Mouse (Mus musculus) heart, postnatal 0 days (tissue): ENCODE data around the gene Apobec2. TPM values are rescaled to one million over a fixed set of nuclear protein-coding genes. Genes with fewer than 3 reads are reported as not detected.
A peak's percentile ranks its signal among the peaks of the same experiment; 100 is the strongest.

Source experiments
- ATAC-seq: fragments of 200-750 bp; cut with Nextera tagmentation; 2 replicates; pipeline ENCODE4 v1.8.0; 2017; ENCODE audit warnings: low read depth, moderate number of reproducible peaks, moderate library complexity; ENCODE audit not compliant: insufficient read depth
- DNase-seq: peaks from one replicate; pipeline ENCODE4 v3.0.0-alpha.2; 2016; ENCODE audit warnings: low spot score
- H3K27ac ChIP-seq: fragments of 300-500 bp; sonication (generic); 2 replicates; pipeline ENCODE4 v1.5.1; 2014; ENCODE audit warnings: low read depth, mild to moderate bottlenecking
- H3K27me3 ChIP-seq: fragments of 300-500 bp; sonication (generic); 2 replicates; pipeline ENCODE4 v1.6.1; 2014; ENCODE audit warnings: low read length, mixed read lengths; ENCODE audit not compliant: control insufficient read depth, insufficient read depth
- H3K36me3 ChIP-seq: fragments of 300-500 bp; sonication (generic); replicated peaks from 2 replicates; pipeline ENCODE4 v1.6.1; 2014; ENCODE audit warnings: low read length, mixed read lengths; ENCODE audit not compliant: control insufficient read depth, insufficient read depth
- H3K4me1 ChIP-seq: fragments of 300-500 bp; sonication (generic); 2 replicates; pipeline ENCODE4 v1.6.1; 2014; ENCODE audit warnings: antibody characterized with exemption; ENCODE audit not compliant: control insufficient read depth, insufficient read depth
- H3K4me2 ChIP-seq: fragments of 300-500 bp; sonication (generic); 2 replicates; pipeline ENCODE4 v1.6.1; 2014; ENCODE audit warnings: low read depth, mild to moderate bottlenecking, low read length, moderate library complexity
- H3K4me3 ChIP-seq: fragments of 300-500 bp; sonication (generic); 2 replicates; pipeline ENCODE4 v1.5.1; 2014; ENCODE audit warnings: low read depth, low read length
- H3K9ac ChIP-seq: fragments of 300-500 bp; sonication (generic); replicated peaks from 2 replicates; pipeline ENCODE4 v1.6.1; 2014; ENCODE audit warnings: low read depth, low read length, mixed read lengths
- H3K9me3 ChIP-seq: fragments of 300-500 bp; sonication (generic); replicated peaks from 2 replicates; pipeline ENCODE4 v1.6.1; 2016; ENCODE audit warnings: low read length; ENCODE audit not compliant: control insufficient read depth
- CTCF ChIP-seq: IDR thresholded peaks from 2 replicates; pipeline ENCODE4 v1.5.1; 2016; ENCODE audit warnings: antibody characterized with exemption, control low read depth, low read depth
- EP300 ChIP-seq: IDR thresholded peaks from 2 replicates; pipeline ENCODE4 v1.6.1; 2016; ENCODE audit warnings: antibody characterized with exemption, low read depth
- WGBS: fragments of 180-500 bp; shearing (Covaris S2); extraction: QIAGEN DNeasy Blood & Tissue Kit; methylation state at CpG from one replicate; pipeline ENCODE4 v1.1.7; 2014; 5-methylcytosine and 5-hydroxymethylcytosine counted together
- polyA plus RNA-seq: library from polyadenylated mRNA; unstranded; fragments of >200 nt; fragmentation: Nextera tagmentation; extraction: Ambion mirVana; gene quantifications from 2 replicates; pipeline ENCODE4 v1.2.1, GENCODE M21; 2015
- total RNA-seq: library from RNA; depleted of rRNA; stranded (reverse); fragments of >200 nt; gene quantifications from 2 replicates; pipeline ENCODE4 v1.2.3, GENCODE M21; 2014; ENCODE audit warnings: low replicate concordance

Apobec2 gene
- total and polyA plus RNA-seq, 2 experiments from 2014 or later: 265 to 325 TPM

DNA sequence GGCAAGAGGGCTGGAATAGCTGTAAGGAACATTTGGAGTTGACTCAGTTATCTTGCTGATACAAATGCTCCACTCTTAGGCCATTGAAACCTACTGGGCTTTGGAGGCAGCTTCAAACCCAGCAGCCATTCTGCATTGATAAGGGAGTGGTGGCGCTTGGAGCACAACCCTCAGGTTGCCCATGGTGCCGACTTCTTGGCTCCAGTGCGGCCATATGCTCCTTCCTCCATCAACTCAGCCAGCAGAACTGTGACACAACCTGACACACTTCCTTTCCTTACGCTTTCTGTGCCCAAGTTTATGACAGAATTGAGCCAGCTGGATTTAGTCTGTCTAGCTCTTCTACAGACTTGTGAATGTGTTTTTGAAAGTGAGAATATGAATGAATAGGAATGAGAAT, 25.6 kb downstream of the Apobec2 start:
- WGBS: 61% methylated on average over 4 of the region's 4 CpGs
- peaks cover 31% of the 10 kb centered on the region for H3K4me1 ChIP-seq
- H3K27me3 ChIP-seq: no peaks in the 10 kb centered on the region
- no peaks in the 10 kb centered on the region for H3K9me3 ChIP-seq
- H3K4me2 ChIP-seq: 0 out of 2 replicates have a peak overlapping the region, but pooled peaks have one; percentile 78
- TF ChIP-seq EP300 (no peak), CTCF (no peak)
- no peak overlapping the region for H3K4me3 ChIP-seq
- H3K36me3 ChIP-seq: no peaks in the 10 kb centered on the region
- H3K27ac ChIP-seq: 0 out of 2 replicates have a peak overlapping the region, but pooled peaks have one; percentile 39
- DNase-seq (no peak), ATAC-seq (no peak)
- H3K9ac ChIP-seq: no peak overlapping the region

DNA sequence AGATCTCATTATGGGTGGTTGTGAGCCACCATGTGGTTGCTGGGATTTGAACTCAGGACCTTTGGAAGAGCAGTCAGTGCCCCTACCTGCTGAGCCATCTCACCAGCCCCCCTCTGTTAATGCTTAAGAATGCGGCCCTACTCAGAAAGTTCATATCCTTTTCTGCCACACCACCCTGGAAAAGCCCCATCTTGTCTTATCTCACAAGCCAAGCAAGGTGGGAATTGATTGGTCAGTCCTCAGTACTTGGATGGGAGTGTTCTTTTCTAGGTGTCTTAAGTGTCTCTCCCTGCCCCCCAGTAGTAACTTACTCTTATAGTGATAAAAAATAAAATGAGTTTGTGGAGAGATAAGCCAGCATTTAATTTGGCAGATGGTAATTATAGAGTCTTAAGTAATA, 28.0 kb downstream of the Apobec2 start:
- no peak for TF ChIP-seq EP300
- no peak for TF ChIP-seq CTCF

DNA sequence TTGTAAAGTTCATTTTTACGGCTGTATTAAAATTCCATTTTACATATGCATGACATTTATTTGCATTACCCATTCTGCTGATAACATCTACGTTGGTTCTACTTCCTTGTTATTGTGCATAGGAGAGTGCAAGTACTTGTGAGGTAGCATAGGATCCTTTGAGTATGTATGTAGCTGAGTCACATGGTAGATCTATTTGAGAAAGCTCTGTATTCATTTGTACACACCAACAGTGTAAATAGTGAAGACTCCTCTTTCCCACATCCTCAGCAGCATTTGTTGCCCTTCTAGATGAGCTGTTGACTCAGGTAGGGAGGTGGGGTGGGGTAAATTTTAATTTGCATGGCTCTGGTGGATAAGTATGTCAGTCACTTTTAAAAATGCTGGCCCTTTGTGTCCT, 28.9 kb downstream of the Apobec2 start:
- 87% methylated on average over 2 of the region's 2 CpGs for WGBS
- no peak for DNase-seq

More for the DNA sequence above, 28.0 kb downstream of the Apobec2 start:
- H3K4me3 ChIP-seq: no peak overlapping the region
- peaks cover 30% of the 10 kb centered on the region for H3K4me1 ChIP-seq
- peaks cover 7% of the 10 kb centered on the region for H3K36me3 ChIP-seq
- no peaks in the 10 kb centered on the region for H3K9me3 ChIP-seq
- WGBS: 69% methylated on average over 1 of the region's 1 CpGs
- no peaks in the 10 kb centered on the region for H3K27me3 ChIP-seq
- H3K4me2 ChIP-seq: no peak overlapping the region
- ATAC-seq: no peak
- H3K27ac ChIP-seq: no peak overlapping the region
- no peak for DNase-seq
- H3K9ac ChIP-seq: no peak overlapping the region

DNA sequence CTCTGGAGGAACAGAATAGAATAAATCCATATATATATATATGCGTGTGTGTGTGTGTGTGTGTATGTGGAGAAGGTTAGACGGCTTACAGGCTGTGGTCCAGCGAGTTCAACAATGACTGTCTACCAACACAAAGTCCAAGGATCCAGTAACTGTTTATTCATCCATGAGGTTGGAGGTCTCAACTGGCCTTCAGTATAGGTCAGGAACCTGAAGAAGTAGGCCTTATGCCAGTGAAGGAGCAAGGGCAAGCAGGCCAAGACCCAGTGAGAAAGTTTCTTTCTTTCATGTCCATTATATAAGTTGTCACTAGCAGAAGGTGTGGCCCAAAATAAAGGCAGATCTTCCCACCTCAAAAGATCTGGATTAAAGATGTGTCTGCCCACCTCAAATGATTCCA, 30.0 kb downstream of the Apobec2 start:
- 92% methylated on average over 3 of the region's 3 CpGs for WGBS
- Histone ChIP-seq H3K4me2 (no peak overlapping the region), H3K36me3 (peaks cover 27% of the 10 kb centered on the region), H3K4me3 (no peak overlapping the region), H3K27ac (no peak overlapping the region), H3K4me1 (peaks cover 23% of the 10 kb centered on the region), H3K27me3 (no peaks in the 10 kb centered on the region), H3K9me3 (no peaks in the 10 kb centered on the region), H3K9ac (no peak overlapping the region)
- DNase-seq (no peak), ATAC-seq (no peak)
- no peak for TF ChIP-seq CTCF
- no peak for TF ChIP-seq EP300

More for the DNA sequence above, 28.9 kb downstream of the Apobec2 start:
- Histone ChIP-seq H3K9ac (no peak overlapping the region), H3K27ac (no peak overlapping the region), H3K4me3 (no peak overlapping the region), H3K27me3 (no peaks in the 10 kb centered on the region), H3K9me3 (no peaks in the 10 kb centered on the region), H3K4me1 (peaks cover 30% of the 10 kb centered on the region), H3K4me2 (no peak overlapping the region), H3K36me3 (peaks cover 16% of the 10 kb centered on the region)
- ATAC-seq: no peak
- TF ChIP-seq CTCF (no peak), EP300 (no peak)

DNA sequence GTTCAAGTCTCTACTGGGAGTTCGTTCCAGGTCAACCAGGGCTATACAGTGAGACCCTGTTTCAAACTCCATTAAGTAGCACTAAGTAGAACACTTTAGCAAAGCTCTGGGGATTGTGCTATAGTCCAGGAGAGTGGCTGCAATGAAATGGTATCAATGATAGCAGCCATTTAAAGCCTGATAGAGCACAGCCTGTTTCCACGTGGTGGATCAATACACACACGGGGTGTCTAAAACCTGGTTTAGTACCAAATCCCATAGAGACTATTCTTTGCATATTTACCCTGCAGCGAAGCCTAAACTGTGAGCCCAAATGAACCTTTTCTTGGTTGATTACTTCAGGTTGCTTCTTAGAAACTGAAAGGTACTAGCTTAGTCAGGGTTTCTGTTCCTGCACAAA, 31.0 kb downstream of the Apobec2 start:
- no peak overlapping the region for H3K4me2 ChIP-seq
- peaks cover 13% of the 10 kb centered on the region; the same call in 1 of the 2 replicates for H3K4me1 ChIP-seq
- TF ChIP-seq CTCF (no peak), EP300 (no peak)
- 85% methylated on average over 4 of the region's 4 CpGs for WGBS
- no peak overlapping the region for H3K9ac ChIP-seq
- H3K36me3 ChIP-seq: peaks cover 37% of the 10 kb centered on the region
- DNase-seq (no peak), ATAC-seq (no peak)
- H3K27ac ChIP-seq: no peak overlapping the region
- no peak overlapping the region for H3K4me3 ChIP-seq
- no peaks in the 10 kb centered on the region for H3K27me3 ChIP-seq
- no peaks in the 10 kb centered on the region for H3K9me3 ChIP-seq

DNA sequence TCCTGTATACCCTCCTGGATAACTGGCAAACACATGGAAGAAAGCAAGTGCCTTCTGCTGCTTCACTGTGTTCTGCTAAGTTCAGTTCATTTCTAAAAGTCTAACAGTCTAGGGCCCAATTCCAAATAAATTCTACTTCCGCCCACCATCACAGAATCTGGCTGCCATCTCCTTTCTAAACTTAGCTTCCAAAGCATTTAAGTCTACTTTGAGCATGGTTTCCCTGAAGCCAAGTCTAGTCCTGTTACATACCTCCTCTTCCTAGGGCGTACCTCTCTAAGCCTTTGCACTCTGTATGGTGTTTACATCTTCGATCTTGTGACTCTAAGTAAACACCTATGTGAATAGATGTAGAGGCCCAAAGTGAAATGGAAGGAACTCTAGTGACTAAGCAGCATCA, 40.1 kb downstream of the Apobec2 start:
- Histone ChIP-seq H3K4me2 (no peak overlapping the region), H3K9ac (no peak overlapping the region), H3K9me3 (no peaks in the 10 kb centered on the region), H3K4me3 (no peak overlapping the region), H3K4me1 (no peaks in the 10 kb centered on the region), H3K36me3 (peaks cover 98% of the 10 kb centered on the region), H3K27ac (no peak overlapping the region), H3K27me3 (no peaks in the 10 kb centered on the region)
- DNase-seq: no peak
- whole genome bisulfite sequencing: 95% methylated on average over 3 of the region's 3 CpGs
- ATAC-seq: no peak
- TF ChIP-seq CTCF (no peak), EP300 (no peak)
